Mouse (Mus musculus): Measurements from ENCODE around the gene Engase.

The Engase gene

GRCm38 (mm10) chr11:118453886-118454671 is 22.6 kb upstream of the Engase start:
- no peak for DNase-seq (ENCODE audit: low spot score)

DNA sequence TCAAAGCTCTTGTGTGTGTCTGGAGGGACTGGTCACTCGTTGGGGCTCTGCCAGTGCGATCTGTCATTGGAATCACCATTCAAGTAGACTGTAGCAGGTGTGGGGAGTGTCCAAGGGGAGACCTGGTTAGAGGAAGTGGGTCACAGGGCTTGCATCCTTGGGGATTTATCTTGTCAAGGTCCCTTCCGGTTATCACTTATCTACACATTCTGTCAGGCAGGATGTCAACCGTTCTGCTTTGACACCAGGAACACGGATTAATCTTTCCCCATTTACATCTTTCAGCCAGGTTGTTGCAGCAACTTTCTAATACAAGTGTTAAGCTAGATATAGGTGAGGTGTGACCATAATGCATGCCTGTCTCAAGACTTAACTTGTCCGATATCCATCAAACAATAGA is 20.8 kb upstream of the Engase start:
- DNase-seq (ENCODE audit: low spot score) = no peak

- no peak for DNase-seq (ENCODE audit: low spot score)
Observed at GRCm38 (mm10) chr11:118456937-118457336, 19.7 kb upstream of the Engase start.

DNA sequence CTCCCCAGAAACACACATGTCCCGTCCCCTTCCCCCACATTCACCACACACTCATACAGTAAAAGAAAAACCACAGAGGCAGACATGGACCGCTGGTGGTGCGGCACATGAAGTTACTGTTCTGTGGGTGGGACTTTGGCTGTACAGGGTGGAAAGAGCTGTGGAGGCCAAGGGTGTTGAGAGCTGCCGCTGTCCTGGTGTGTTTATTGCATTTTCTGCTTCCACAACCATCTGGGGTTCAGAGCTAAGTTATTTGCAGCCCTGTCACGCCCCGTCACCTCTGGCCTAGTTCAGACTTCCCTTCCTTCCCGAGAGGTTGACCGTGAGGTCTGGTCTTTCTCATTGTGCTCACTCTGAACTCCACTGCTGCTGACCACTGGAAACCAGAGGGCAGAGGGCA is 17.6 kb upstream of the Engase start:
- DNase-seq (ENCODE audit: low spot score) = no peak

DNA sequence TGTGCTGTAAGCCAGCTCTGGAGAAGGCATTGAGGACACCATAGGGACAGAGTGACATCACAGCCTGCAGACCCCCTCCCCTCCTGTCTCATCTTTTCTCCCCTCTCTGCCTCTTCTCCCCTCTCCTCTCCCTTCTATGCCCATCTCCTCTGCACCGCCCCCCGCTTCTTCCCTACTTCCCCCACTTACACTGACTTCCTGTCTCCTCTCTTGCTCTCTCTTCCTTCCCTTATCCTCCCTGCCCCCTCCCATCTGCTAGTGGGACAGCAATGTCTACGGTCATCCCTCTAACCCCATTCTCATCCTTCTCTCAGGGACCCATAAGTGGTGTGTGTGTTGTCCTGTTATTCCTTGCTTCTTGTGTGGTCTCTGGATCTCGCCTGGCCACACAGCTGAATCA is 17.1 kb upstream of the Engase start:
- DNase-seq (ENCODE audit: low spot score) = no peak

DNA sequence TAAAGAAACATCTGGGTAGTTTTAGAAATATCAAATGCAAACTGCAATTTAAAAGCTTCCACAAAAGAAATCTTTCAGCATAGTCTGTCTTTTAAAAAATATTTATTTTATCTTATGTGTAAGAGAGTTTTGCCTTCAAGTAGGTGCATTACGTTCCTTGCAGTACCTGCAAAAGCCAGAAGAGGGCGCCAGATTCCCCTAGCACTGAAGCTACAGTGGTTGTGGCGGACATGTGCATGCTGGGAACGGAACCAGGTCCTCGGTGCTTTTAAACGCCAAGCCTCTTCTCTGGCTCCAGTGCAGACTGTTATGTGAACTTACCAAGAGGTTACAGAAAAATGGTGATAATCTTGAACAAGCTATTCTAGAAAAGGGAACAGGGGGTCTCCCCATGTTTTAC is 16.3 kb upstream of the Engase start:
- peak; percentile 48 for DNase-seq (ENCODE audit: low spot score)

- no peak for DNase-seq (ENCODE audit: low spot score)
Observed at GRCm38 (mm10) chr11:118467441-118468035, 9.1 kb upstream of the Engase start.

GRCm38 (mm10) chr11:118469509-118470160 is 7.0 kb upstream of the Engase start:
- DNase-seq (ENCODE audit: low spot score) = no peak

GRCm38 (mm10) chr11:118470234-118470966 is 6.2 kb upstream of the Engase start:
- no peak for DNase-seq (ENCODE audit: low spot score)

DNA sequence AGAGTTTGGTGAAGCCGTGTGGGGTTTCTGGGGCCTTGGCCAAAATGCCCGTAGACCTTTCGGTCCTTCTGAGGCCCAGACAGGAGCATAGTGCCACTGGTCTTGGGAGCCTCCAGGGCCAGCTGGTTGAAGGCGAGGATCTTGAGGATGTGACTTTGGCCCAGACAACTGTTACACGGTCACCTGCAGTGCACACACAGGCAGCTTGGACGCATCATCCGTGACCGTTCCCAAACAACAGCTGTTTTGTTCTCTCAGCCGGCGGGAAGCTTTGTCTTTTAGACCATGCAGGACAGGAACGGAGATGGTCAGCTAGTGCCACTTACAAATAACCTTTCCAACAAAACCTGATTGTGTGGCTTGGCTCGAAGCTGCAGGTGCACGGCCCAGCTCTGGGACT is 5.0 kb upstream of the Engase start:
- DNase-seq (ENCODE audit: low spot score) = no peak

- no peak for DNase-seq (ENCODE audit: low spot score)
Observed at GRCm38 (mm10) chr11:118473161-118473560, 3.5 kb upstream of the Engase start.

GRCm38 (mm10) chr11:118473842-118474500 is 2.7 kb upstream of the Engase start:
- DNase-seq (ENCODE audit: low spot score) = no peak

- DNase-seq (ENCODE audit: low spot score) = no peak
Observed at GRCm38 (mm10) chr11:118475496-118476083, 1.0 kb upstream of the Engase start.

GRCm38 (mm10) chr11:118479776-118480175 is 3.1 kb downstream of the Engase start:
- no peak for DNase-seq (ENCODE audit: low spot score)

DNA sequence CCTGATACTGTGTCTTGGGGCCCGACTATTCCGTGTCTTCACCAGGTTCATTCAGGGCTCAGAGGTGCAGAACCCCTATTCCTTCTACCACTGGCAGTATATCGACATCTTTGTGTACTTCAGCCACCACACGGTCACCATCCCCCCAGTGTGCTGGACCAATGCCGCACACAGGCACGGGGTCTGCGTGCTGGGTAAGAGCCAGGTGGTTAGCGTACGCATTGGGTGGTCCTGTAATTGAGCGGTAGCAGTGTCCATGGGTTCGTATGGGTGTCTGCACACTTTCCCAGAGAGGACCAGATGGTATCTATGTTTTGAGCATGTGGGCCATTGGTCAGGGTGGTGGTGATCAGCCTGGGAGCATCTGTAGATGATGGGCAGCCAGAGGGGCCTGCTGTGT is 4.6 kb downstream of the Engase start:
- DNase-seq (ENCODE audit: low spot score) = no peak

GRCm38 (mm10) chr11:118481751-118482150 is 5.1 kb downstream of the Engase start:
- DNase-seq (ENCODE audit: low spot score) = no peak

GRCm38 (mm10) chr11:118484169-118484568 is 7.5 kb downstream of the Engase start:
- DNase-seq (ENCODE audit: low spot score) = no peak

DNA sequence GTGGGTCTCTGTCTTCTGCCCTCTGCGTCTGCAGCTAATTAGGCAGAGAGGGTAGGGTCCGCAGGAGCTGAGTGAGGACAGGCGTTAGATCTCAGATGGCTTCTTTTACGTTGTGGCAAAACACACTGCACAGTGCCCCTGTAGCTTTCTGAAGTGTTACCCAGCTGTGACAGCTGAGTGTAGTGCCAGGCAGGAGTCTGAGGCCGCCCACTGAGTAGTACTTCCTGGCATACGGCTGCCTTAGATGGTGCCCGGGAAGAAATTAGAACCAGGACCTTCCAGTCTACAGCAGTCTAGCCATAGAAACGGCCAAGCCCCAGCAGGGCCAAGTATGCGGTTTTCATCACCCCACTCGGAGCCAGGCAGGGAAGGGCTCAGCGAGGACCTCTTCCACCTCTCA is 8.7 kb downstream of the Engase start:
- no peak for DNase-seq (ENCODE audit: low spot score)

- DNase-seq (ENCODE audit: low spot score) = no peak
Observed at GRCm38 (mm10) chr11:118485780-118486179, 9.2 kb downstream of the Engase start.

- no peak for DNase-seq (ENCODE audit: low spot score)
Observed at GRCm38 (mm10) chr11:118486281-118486680, 9.7 kb downstream of the Engase start.

- DNase-seq (ENCODE audit: low spot score) = no peak
Observed at GRCm38 (mm10) chr11:118486881-118487772, 10.5 kb downstream of the Engase start.

All from testis, postnatal 14 days (tissue).